15 mouse cellular contexts compared by ENCODE assay signal in the genomic region with DNA sequence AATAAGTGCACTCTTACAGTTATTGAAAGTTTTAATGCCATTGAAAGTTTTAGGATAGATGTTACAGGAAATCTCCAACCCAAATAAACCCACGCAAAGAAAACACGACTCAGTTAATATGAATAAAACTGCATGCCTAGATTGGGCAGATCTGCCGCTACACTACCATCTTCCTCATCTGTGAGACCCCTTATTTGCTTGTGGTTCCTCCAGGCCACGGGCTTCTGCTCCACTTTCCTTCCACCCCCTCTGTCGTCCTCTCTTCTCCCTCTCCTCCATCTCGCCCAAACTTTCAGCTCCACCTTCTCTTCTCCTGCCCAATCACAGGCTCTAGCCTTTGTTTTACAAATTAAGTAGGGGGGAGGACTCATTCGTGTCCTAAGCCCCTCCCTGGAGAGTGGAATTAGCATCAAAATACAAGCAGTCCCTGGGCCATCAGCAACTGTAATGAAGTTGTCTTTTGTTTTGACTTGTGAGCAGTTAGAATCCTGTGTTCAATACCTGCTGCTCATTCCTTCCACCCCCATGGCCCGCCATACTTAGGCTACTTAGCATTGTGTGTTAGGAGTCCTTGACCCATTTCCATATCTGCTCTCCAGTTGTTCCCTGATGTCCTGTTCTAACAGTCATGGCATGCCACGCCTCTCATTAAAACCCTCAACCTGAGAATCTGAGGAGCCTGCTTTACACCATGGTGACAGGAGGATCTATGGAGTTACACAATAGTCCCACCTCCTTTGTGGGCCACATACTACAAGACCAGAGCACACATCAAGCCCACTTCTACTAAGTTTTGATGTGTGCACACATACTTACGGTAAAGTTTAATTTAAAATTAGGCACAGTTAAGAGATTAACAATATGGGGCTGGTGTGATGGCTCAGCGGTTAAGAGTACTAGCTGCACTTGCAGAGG. TPM values are rescaled to one million over a fixed set of nuclear protein-coding genes. Genes with fewer than 3 reads are reported as not detected.
DNase-seq lines count a peak whose midpoint lies in the region; ATAC-seq lines count a peak whose summit lies in the region.
"Had no signal": no experiment of that assay in that cellular context is flagged by ENCODE, and none has a peak within 500 bp of the region (broad histone marks: within the 10 kb centered on the region; RNA-seq: fewer than 3 reads in every experiment).

No protein-coding gene starts in this region.

- H3K9me3 ChIP-seq in neural tube, embryonic 11.5 days (ENCODE audit: control insufficient read depth, low read length), result no peaks in the 10 kb centered on the region
- H3K9me3 ChIP-seq in forebrain, embryonic 11.5 days (ENCODE audit: control insufficient read depth, low read length), result no peaks in the 10 kb centered on the region
- no peaks in the 10 kb centered on the region for H3K9me3 ChIP-seq in midbrain, embryonic 14.5 days (ENCODE audit: control insufficient read depth, low read length)
- H3K9me3 ChIP-seq: G1E had no signal

- H3K4me3 ChIP-seq in neural tube, embryonic 11.5 days (ENCODE audit: low read depth, low read length), result no peak overlapping the region
- no peak overlapping the region for H3K4me3 ChIP-seq in forebrain, embryonic 11.5 days (ENCODE audit: low read depth, low read length)
- no peak overlapping the region for H3K4me3 ChIP-seq in midbrain, embryonic 14.5 days (replicated peaks; ENCODE audit: low read depth, low read length)

- H3K4me1 ChIP-seq in neural tube, embryonic 11.5 days (ENCODE audit: control insufficient read depth, insufficient read depth, low read length), result no peaks in the 10 kb centered on the region
- H3K4me1 ChIP-seq in forebrain, embryonic 11.5 days (replicated peaks; ENCODE audit: control insufficient read depth, insufficient read depth, low read length), result no peaks in the 10 kb centered on the region
- H3K4me1 ChIP-seq in midbrain, embryonic 14.5 days (ENCODE audit: control insufficient read depth, insufficient read depth, low read length), result no peaks in the 10 kb centered on the region

- peak; percentile 19 for DNase-seq in embryo, embryonic 10.5 days (ENCODE audit: low spot score)
- no peak for DNase-seq in embryo, embryonic 11 days
- no peak for DNase-seq in neural tube, embryonic 11.5 days (ENCODE audit: low spot score)
- no peak for DNase-seq in neural tube, embryonic 10.5 days (ENCODE audit: extremely low spot score, low spot score)
- peak; percentile 54 for DNase-seq in forebrain, embryonic 11.5 days (ENCODE audit: low spot score)
- DNase-seq in midbrain, embryonic 14.5 days, result peak; percentile 19
- no peak for DNase-seq in left cerebral cortex, postnatal 14 days (ENCODE audit: low spot score in 2 of 2)
- no peak for DNase-seq in thymus, adult 18-20 months
- DNase-seq: gastrocnemius, postnatal 25 days had no signal

- no peak overlapping the region for H3K27ac ChIP-seq in neural tube, embryonic 11.5 days (ENCODE audit: low read depth, low read length)
- H3K27ac ChIP-seq in forebrain, embryonic 11.5 days (ENCODE audit: low read depth, low read length), result no peak overlapping the region
- no peak overlapping the region for H3K27ac ChIP-seq in midbrain, embryonic 14.5 days (replicated peaks; ENCODE audit: low read depth, low read length)
- H3K27ac ChIP-seq: stomach, postnatal 0 days had no signal

- H3K27me3 ChIP-seq in neural tube, embryonic 11.5 days (ENCODE audit: control insufficient read depth, insufficient read depth, low read length), result no peaks in the 10 kb centered on the region
- H3K27me3 ChIP-seq in forebrain, embryonic 11.5 days (ENCODE audit: control insufficient read depth, insufficient read depth, low read length), result no peaks in the 10 kb centered on the region
- no peaks in the 10 kb centered on the region for H3K27me3 ChIP-seq in midbrain, embryonic 14.5 days (ENCODE audit: control insufficient read depth, insufficient read depth, low read length)

- H3K9ac ChIP-seq in neural tube, embryonic 11.5 days (ENCODE audit: low read length), result no peak overlapping the region
- H3K9ac ChIP-seq in forebrain, embryonic 11.5 days (ENCODE audit: low read length), result no peak overlapping the region
- no peak overlapping the region for H3K9ac ChIP-seq in midbrain, embryonic 14.5 days (replicated peaks; ENCODE audit: low read length)

- H3K4me2 ChIP-seq in neural tube, embryonic 11.5 days (ENCODE audit: low read depth), result no peak overlapping the region
- no peak overlapping the region for H3K4me2 ChIP-seq in forebrain, embryonic 11.5 days (ENCODE audit: low read depth, low read length, severe bottlenecking)
- no peak overlapping the region for H3K4me2 ChIP-seq in midbrain, embryonic 14.5 days (ENCODE audit: low read length)
- H3K4me2 ChIP-seq: heart, embryonic 11.5 days had no signal

- ATAC-seq in neural tube, embryonic 11.5 days (ENCODE audit: insufficient read depth, low FRiP score, low TSS enrichment), result peak; percentile 62
- ATAC-seq in forebrain, embryonic 11.5 days (replicated peaks; ENCODE audit: low FRiP score), result peak; percentile 89
- ATAC-seq in midbrain, embryonic 14.5 days (ENCODE audit: low FRiP score, low TSS enrichment), result peak; percentile 32; the same call in 1 of the 2 replicates

- H3K36me3 ChIP-seq in neural tube, embryonic 11.5 days (ENCODE audit: control insufficient read depth, insufficient read depth, low read length), result no peaks in the 10 kb centered on the region
- no peaks in the 10 kb centered on the region for H3K36me3 ChIP-seq in forebrain, embryonic 11.5 days (ENCODE audit: control insufficient read depth, insufficient read depth, low read length)
- peaks cover 18% of the 10 kb centered on the region for H3K36me3 ChIP-seq in midbrain, embryonic 14.5 days (ENCODE audit: control insufficient read depth, insufficient read depth, low read length)
- H3K36me3 ChIP-seq: G1E had no signal

- WGBS in neural tube, embryonic 11.5 days, result 60% methylated on average over 11 of the region's 11 CpGs
- 48% methylated on average over 11 of the region's 11 CpGs for WGBS in forebrain, embryonic 11.5 days
- WGBS in midbrain, embryonic 14.5 days, result 43% methylated on average over 11 of the region's 11 CpGs

- intact Hi-C loops in left cerebral cortex, postnatal 14 days (cut with DNase I), result loop anchor here (10.0 kb wide), 2 partner anchors 172 to 492 kb away; a partner anchor contains a TSS

RNA-seq across cellular contexts. Expression of a gene that starts 16.3 kb away (rescaled TPM):
- polyA plus RNA-seq in neural tube, embryonic 11.5 days (2014; fragmentation: Nextera tagmentation; extraction: Ambion mirVana), result 15.8 and 16.0 TPM in 2 replicates
- 15.9 and 20.9 TPM in 2 replicates for polyA plus RNA-seq in forebrain, embryonic 11.5 days (2014; fragmentation: Nextera tagmentation; extraction: Ambion mirVana)
- polyA plus RNA-seq in midbrain, embryonic 14.5 days (2014; fragmentation: Nextera tagmentation; extraction: Ambion mirVana), result 16.4 and 21.2 TPM in 2 replicates
- 10 to 100 TPM; 18.3 to 23.3 TPM for total RNA-seq in left cerebral cortex, postnatal 14 days (2021)
- total RNA-seq: G1E; neutrophil, adult 5-6 weeks had no signal
- polyA plus RNA-seq: G1E had no signal

RNA-seq across cellular contexts. Expression of a gene that starts 26.0 kb away (rescaled TPM):
- 115 and 133 TPM in 2 replicates for polyA plus RNA-seq in neural tube, embryonic 11.5 days (2014; fragmentation: Nextera tagmentation; extraction: Ambion mirVana)
- polyA plus RNA-seq in forebrain, embryonic 11.5 days (2014; fragmentation: Nextera tagmentation; extraction: Ambion mirVana), result 130 and 155 TPM in 2 replicates
- polyA plus RNA-seq in midbrain, embryonic 14.5 days (2014; fragmentation: Nextera tagmentation; extraction: Ambion mirVana), result 119 and 123 TPM in 2 replicates
- total RNA-seq in left cerebral cortex, postnatal 14 days (2021), result 100 to 1,000 TPM; 222 to 226 TPM

RNA-seq across cellular contexts. Expression of a gene that starts 38.2 kb away (rescaled TPM):
- not detected in 2 replicates for polyA plus RNA-seq in neural tube, embryonic 11.5 days (2014; fragmentation: Nextera tagmentation; extraction: Ambion mirVana)
- polyA plus RNA-seq in forebrain, embryonic 11.5 days (2014; fragmentation: Nextera tagmentation; extraction: Ambion mirVana), result not detected in 2 replicates
- polyA plus RNA-seq in midbrain, embryonic 14.5 days (2014; fragmentation: Nextera tagmentation; extraction: Ambion mirVana), result not detected in 2 replicates
- under 1 TPM in 1 of 2 experiments, not detected in 1; 0.19 TPM for total RNA-seq in left cerebral cortex, postnatal 14 days (2021)
- total RNA-seq: G1E; left cerebral cortex, postnatal 10 days; megakaryocyte-erythroid progenitor cell, adult 5-6 weeks had no signal
- polyA plus RNA-seq: G1E; heart, embryonic 11.5 days had no signal

Comparison
In these comparisons a context has a peak if more than half of its experiments do, and no peak if none do; other contexts are left out.
1. DNase-seq: peak in embryo, embryonic 10.5 days (single experiment), forebrain, embryonic 11.5 days (single experiment) and midbrain, embryonic 14.5 days (single experiment); none in embryo, embryonic 11 days (single experiment), neural tube, embryonic 11.5 days (single experiment), neural tube, embryonic 10.5 days (single experiment), left cerebral cortex, postnatal 14 days (0 of 2) and thymus, adult 18-20 months (0 of 2).
2. ATAC-seq: peak in every context shown above with its lines; median percentile 89 in forebrain, embryonic 11.5 days; 62 in neural tube, embryonic 11.5 days; 32 in midbrain, embryonic 14.5 days.